Mouse (Mus musculus) kidney, adult 18-20 months (tissue): ENCODE results near the gene Ralbp1.
A peak's percentile ranks its signal among the peaks of the same experiment; 100 is the strongest.

ENCODE experiments used
- DNase-seq: peaks from one replicate; pipeline ENCODE4 v3.0.0; 2021

The Ralbp1 gene

GRCm38 (mm10) chr17:65886571-65886970 is 973 bp upstream of the Ralbp1 start:
- DNase-seq = no peak

GRCm38 (mm10) chr17:65885398-65885696 is 251 bp downstream of the Ralbp1 start:
- no peak for DNase-seq

GRCm38 (mm10) chr17:65884691-65885397 is 754 bp downstream of the Ralbp1 start:
- peak; percentile 99 for DNase-seq

GRCm38 (mm10) chr17:65884061-65884669 is 1.4 kb downstream of the Ralbp1 start:
- no peak for DNase-seq

GRCm38 (mm10) chr17:65877026-65877425 is 8.6 kb downstream of the Ralbp1 start:
- no peak for DNase-seq

GRCm38 (mm10) chr17:65873834-65874233 is 11.8 kb downstream of the Ralbp1 start:
- DNase-seq = no peak

GRCm38 (mm10) chr17:65873156-65873555 is 12.4 kb downstream of the Ralbp1 start:
- DNase-seq = no peak

- DNase-seq = peak; percentile 67
Measured at GRCm38 (mm10) chr17:65872652-65873051, 12.9 kb downstream of the Ralbp1 start.

- DNase-seq = no peak
Measured at GRCm38 (mm10) chr17:65872051-65872450, 13.5 kb downstream of the Ralbp1 start.

- no peak for DNase-seq
Measured at GRCm38 (mm10) chr17:65871641-65872041, 14.0 kb downstream of the Ralbp1 start.

GRCm38 (mm10) chr17:65870146-65870545 is 15.5 kb downstream of the Ralbp1 start:
- DNase-seq = peak; percentile 87

GRCm38 (mm10) chr17:65869720-65870119 is 15.9 kb downstream of the Ralbp1 start:
- no peak for DNase-seq

GRCm38 (mm10) chr17:65867996-65868395 is 17.6 kb downstream of the Ralbp1 start:
- no peak for DNase-seq

GRCm38 (mm10) chr17:65866201-65866600 is 19.4 kb downstream of the Ralbp1 start:
- DNase-seq = no peak

- DNase-seq = no peak
Measured at GRCm38 (mm10) chr17:65865265-65865664, 20.3 kb downstream of the Ralbp1 start.

- no peak for DNase-seq
Measured at GRCm38 (mm10) chr17:65864742-65865141, 20.9 kb downstream of the Ralbp1 start.

GRCm38 (mm10) chr17:65863830-65864229 is 21.8 kb downstream of the Ralbp1 start:
- DNase-seq = no peak

- peak; percentile 34 for DNase-seq
Measured at GRCm38 (mm10) chr17:65862579-65862978, 23.0 kb downstream of the Ralbp1 start.

GRCm38 (mm10) chr17:65857617-65858016 is 28.0 kb downstream of the Ralbp1 start:
- no peak for DNase-seq

GRCm38 (mm10) chr17:65854006-65854405 is 31.6 kb downstream of the Ralbp1 start:
- DNase-seq = no peak

- DNase-seq = no peak
Measured at GRCm38 (mm10) chr17:65853326-65853725, 32.3 kb downstream of the Ralbp1 start.

GRCm38 (mm10) chr17:65851749-65852148 is 33.8 kb downstream of the Ralbp1 start:
- DNase-seq = no peak

GRCm38 (mm10) chr17:65850487-65850886 is 35.1 kb downstream of the Ralbp1 start:
- DNase-seq = no peak

- no peak for DNase-seq
Measured at GRCm38 (mm10) chr17:65847694-65848449, 37.7 kb downstream of the Ralbp1 start.
